Comparison of ENCODE assay signal across 9 mouse cellular contexts in genomic region chr2:17644282-17645262, GRCm38 (mm10).
A peak's percentile ranks its signal among the peaks of the same experiment; 100 is the strongest.
DNase-seq lines count a peak whose midpoint lies in the region; ATAC-seq and TF ChIP-seq lines count a peak whose summit lies in the region.
"Had no signal": no experiment of that assay in that cellular context is flagged by ENCODE, and none has a peak within 500 bp of the region (broad histone marks: within the 10 kb centered on the region; RNA-seq: fewer than 3 reads in every experiment).

No protein-coding gene starts in this region.

- H3K27me3 ChIP-seq in limb, embryonic 11.5 days (ENCODE audit: control insufficient read depth, insufficient read depth, low read length), result no peaks in the 10 kb centered on the region
- H3K27me3 ChIP-seq: stomach, embryonic 15.5 days had no signal

- peak; percentile 33; the same call in 1 of the 2 replicates for TF ChIP-seq CTCF in olfactory bulb, adult 2 months (IDR thresholded peaks at IDR 0.05; ENCODE audit: insufficient read depth, low read depth, low read length)

- H3K4me1 ChIP-seq in limb, embryonic 11.5 days (ENCODE audit: control insufficient read depth, insufficient read depth, low read length), result no peaks in the 10 kb centered on the region
- H3K4me1 ChIP-seq in olfactory bulb, adult 2 months (ENCODE audit: control insufficient read depth, insufficient read depth, low read length), result no peaks in the 10 kb centered on the region
- H3K4me1 ChIP-seq: stomach, embryonic 15.5 days had no signal

- 31% methylated on average over 3 of the region's 3 CpGs for WGBS in limb, embryonic 11.5 days
- 25% methylated on average over 3 of the region's 3 CpGs for WGBS in olfactory bulb, adult 2 months

- DNase-seq in A20 (ENCODE audit: low read depth, low spot score) (peak; percentile 48), NIH3T3 (ENCODE audit: low read depth) (peak; percentile 66)
- DNase-seq in cerebellum, postnatal 10 days, result peak; percentile 83 to 85
- peak; percentile 29 to 65 for DNase-seq in frontal cortex, postnatal 14 days (ENCODE audit: low spot score in 2 of 2)
- DNase-seq in kidney, adult 8-10 months, result peak; percentile 19 to 46
- peak; percentile 60 for DNase-seq in limb, embryonic 11.5 days (ENCODE audit: low spot score)
- DNase-seq in thymus, postnatal 14 days, result peak; percentile 75

- no peak overlapping the region for H3K4me2 ChIP-seq in limb, embryonic 11.5 days (ENCODE audit: low read depth, severe bottlenecking)
- H3K4me2 ChIP-seq: stomach, embryonic 15.5 days had no signal

- H3K9me3 ChIP-seq in limb, embryonic 11.5 days (ENCODE audit: control insufficient read depth, low read length), result no peaks in the 10 kb centered on the region; the same call in 1 of the 2 replicates
- H3K9me3 ChIP-seq: stomach, embryonic 15.5 days had no signal

- no peak for ATAC-seq in limb, embryonic 11.5 days (ENCODE audit: insufficient number of reproducible peaks, low FRiP score, low TSS enrichment, low read depth)

- H3K4me3 ChIP-seq in limb, embryonic 11.5 days (ENCODE audit: low read depth, low read length), result no peak overlapping the region
- no peak overlapping the region for H3K4me3 ChIP-seq in olfactory bulb, adult 2 months (ENCODE audit: insufficient read depth, low read depth, low read length)
- H3K4me3 ChIP-seq: stomach, embryonic 15.5 days had no signal

- no peaks in the 10 kb centered on the region for H3K36me3 ChIP-seq in limb, embryonic 11.5 days (ENCODE audit: control insufficient read depth, insufficient read depth, low read length)
- H3K36me3 ChIP-seq: stomach, embryonic 15.5 days had no signal

- H3K27ac ChIP-seq in limb, embryonic 11.5 days (replicated peaks; ENCODE audit: low read depth, low read length), result no peak overlapping the region
- no peak overlapping the region for H3K27ac ChIP-seq in olfactory bulb, adult 2 months (ENCODE audit: insufficient read depth, low read depth, low read length)
- H3K27ac ChIP-seq: stomach, embryonic 15.5 days had no signal

- no peak for TF ChIP-seq POLR2A in olfactory bulb, adult 2 months (IDR thresholded peaks at IDR 0.05; ENCODE audit: insufficient read depth, low read depth, low read length)

- no peak overlapping the region for H3K9ac ChIP-seq in limb, embryonic 11.5 days (ENCODE audit: low read length)
- H3K9ac ChIP-seq: stomach, embryonic 15.5 days had no signal

Comparison
In these comparisons a context has a peak if more than half of its experiments do, and no peak if none do; other contexts are left out.
1. DNase-seq: peak in every context shown above with its lines; median percentile 84 in cerebellum, postnatal 10 days; 75 in thymus, postnatal 14 days; 66 in NIH3T3; 60 in limb, embryonic 11.5 days; 48 in A20; 47 in frontal cortex, postnatal 14 days; 32 in kidney, adult 8-10 months.